Mouse (Mus musculus) spleen, adult 2 months (tissue): ENCODE measurements around the gene Aip. TPM values are rescaled to one million over a fixed set of nuclear protein-coding genes. Genes with fewer than 3 reads are reported as not detected.

Experiments
- DNase-seq, 2 experiments: peaks; one replicate each; pipeline versions ENCODE4 v3.0.0 to v3.0.0-alpha.2; 2012 to 2021; ENCODE audit warnings: low spot score in 2 of 2, low read depth in 1 of 2
- H3K27ac ChIP-seq: fragments of 200-500 bp; 2 replicates; pipeline ENCODE4 v1.5.1; 2012; ENCODE audit warnings: low read length, inconsistent platforms; ENCODE audit not compliant: insufficient read depth
- H3K27me3 ChIP-seq: fragments of 200-500 bp; 2 replicates; pipeline ENCODE4 v1.6.1; 2012; ENCODE audit warnings: mild to moderate bottlenecking, moderate library complexity, low read length, inconsistent platforms; ENCODE audit not compliant: control insufficient read depth, insufficient read depth
- H3K36me3 ChIP-seq: fragments of 200-500 bp; 2 replicates; pipeline ENCODE4 v1.6.1; 2012; ENCODE audit warnings: mild to moderate bottlenecking, low read length, inconsistent platforms; ENCODE audit not compliant: control insufficient read depth, insufficient read depth
- H3K4me1 ChIP-seq: fragments of 200-500 bp; 2 replicates; pipeline ENCODE4 v1.6.1; 2011; ENCODE audit warnings: inconsistent platforms; ENCODE audit not compliant: control insufficient read depth, insufficient read depth, insufficient read length
- H3K4me3 ChIP-seq: fragments of 200-500 bp; 2 replicates; pipeline ENCODE4 v1.5.1; 2011; ENCODE audit warnings: mild to moderate bottlenecking, inconsistent platforms; ENCODE audit not compliant: insufficient read depth, insufficient read length; ENCODE audit errors: extremely low read depth
- CTCF ChIP-seq: fragments of 200-500 bp; IDR thresholded peaks from 2 replicates; pipeline ENCODE4 v1.5.1; 2011; ENCODE audit warnings: mild to moderate bottlenecking, inconsistent platforms; ENCODE audit not compliant: insufficient read depth, insufficient read length, insufficient replicate concordance; ENCODE audit errors: extremely low read depth
- POLR2A ChIP-seq: fragments of 200-500 bp; IDR thresholded peaks from 2 replicates; pipeline ENCODE4 v1.6.1; 2011; ENCODE audit warnings: low read depth, low read length, inconsistent platforms
- WGBS: fragments of 180-500 bp; shearing (Covaris S2); methylation state at CpG from one replicate; pipeline ENCODE4 v1.1.7; 2018; 5-methylcytosine and 5-hydroxymethylcytosine counted together
- polyA plus RNA-seq: library from polyadenylated mRNA; depleted of rRNA; stranded (reverse); fragments of >200 nt; gene quantifications from 2 replicates; pipeline ENCODE4 v1.2.3, GENCODE M21; 2012

Aip gene
- polyA plus RNA-seq, 1 experiment = 85.3 TPM

DNA sequence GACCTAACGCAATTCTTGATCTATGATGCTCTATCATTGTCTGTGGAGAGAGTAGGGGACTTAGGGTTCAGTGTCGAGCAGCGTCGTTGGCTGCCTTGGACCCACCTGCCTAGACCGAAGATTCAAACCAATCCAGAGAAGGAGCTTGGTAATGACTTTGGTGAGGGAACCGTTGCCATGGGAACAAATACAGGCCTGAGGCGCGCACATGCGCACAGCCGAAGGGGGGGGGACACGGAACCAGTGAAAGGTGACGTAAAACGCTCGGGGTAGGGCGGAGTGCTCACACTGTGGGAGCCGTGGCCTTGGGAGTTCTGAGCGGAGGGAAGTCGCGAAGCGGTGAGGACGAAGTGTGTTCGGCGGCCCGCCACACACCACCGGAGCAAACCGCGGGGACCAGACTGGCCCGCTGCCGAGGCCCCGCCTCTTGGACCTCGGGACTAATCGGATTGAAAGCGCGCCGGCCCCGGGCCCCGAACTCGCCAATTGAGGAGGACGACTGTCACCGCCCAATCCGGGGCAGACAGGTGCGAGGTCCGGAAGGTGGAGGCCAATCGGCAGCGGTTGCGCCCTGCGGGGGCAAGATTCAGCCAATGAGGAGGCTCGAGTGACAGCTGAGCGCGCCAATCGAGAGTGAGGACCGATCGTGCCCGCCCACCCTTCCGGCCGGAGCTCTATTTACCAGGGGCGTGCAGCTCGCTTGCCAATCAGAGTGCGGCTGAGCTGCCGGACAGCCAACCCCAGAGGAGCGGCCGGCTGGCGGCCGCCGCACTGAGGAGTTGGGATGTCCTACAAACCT lies 28.8 kb downstream of the Aip start, which contains the start of gene Cdk2ap2:
TSS of gene Cdk2ap2 (plus strand) at position 541 of the 799 bp plus-strand sequence.
- Histone ChIP-seq H3K27ac (peak within 1 kb of the TSS; percentile 94), H3K27me3 (no peaks in the 10 kb centered on the region), H3K4me1 (peaks cover 25% of the 10 kb centered on the region), H3K36me3 (no peaks in the 10 kb centered on the region; the same call in 1 of the 2 replicates), H3K4me3 (peak within 1 kb of the TSS; percentile 75)
- peak; percentile 96 to 100 for DNase-seq
- TF ChIP-seq CTCF = no peak
- peak; percentile 73 for TF ChIP-seq POLR2A
- WGBS = under 1% methylated on average over 65 of the region's 65 CpGs

DNA sequence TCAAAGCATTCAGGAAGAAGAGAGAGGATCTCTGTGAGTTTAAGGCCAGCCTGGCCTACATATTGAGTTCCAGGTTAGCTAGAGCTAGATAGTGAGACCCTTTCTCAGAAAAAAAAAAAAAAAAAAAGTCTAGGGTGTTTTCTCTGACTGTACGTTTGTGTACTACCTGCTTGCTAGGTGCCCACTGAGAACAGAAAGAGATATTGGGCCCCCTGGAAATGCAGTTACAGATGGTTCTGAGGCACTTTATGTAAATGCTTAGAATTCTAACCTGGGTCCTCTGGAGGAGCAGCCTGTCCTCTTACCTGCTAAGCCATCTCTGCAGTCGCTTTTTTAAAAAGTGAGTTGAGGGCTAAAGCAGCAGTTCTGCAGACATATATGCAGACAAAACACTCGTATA lies 29.9 kb downstream of the Aip start:
- TF ChIP-seq POLR2A (no peak), CTCF (no peak)
- WGBS = 76% methylated on average over 3 of the region's 3 CpGs

GRCm38 (mm10) chr19:4094774-4095303 lies 30.8 kb downstream of the Aip start:
- no peak for TF ChIP-seq POLR2A
- TF ChIP-seq CTCF = no peak
- no peak overlapping the region for H3K27ac ChIP-seq
- DNase-seq = no peak
- H3K36me3 ChIP-seq = no peaks in the 10 kb centered on the region; the same call in 1 of the 2 replicates
- peaks cover 15% of the 10 kb centered on the region; the same call in 1 of the 2 replicates for H3K4me1 ChIP-seq
- 88% methylated on average over 5 of the region's 5 CpGs for WGBS
- no peaks in the 10 kb centered on the region for H3K27me3 ChIP-seq
- H3K4me3 ChIP-seq = no peak overlapping the region

More for the DNA sequence above, 29.9 kb downstream of the Aip start:
- Histone ChIP-seq H3K36me3 (no peaks in the 10 kb centered on the region; the same call in 1 of the 2 replicates), H3K27ac (no peak overlapping the region), H3K4me3 (no peak overlapping the region), H3K4me1 (peaks cover 17% of the 10 kb centered on the region), H3K27me3 (no peaks in the 10 kb centered on the region)
- DNase-seq = no peak

GRCm38 (mm10) chr19:4094348-4094747 lies 31.3 kb downstream of the Aip start:
- DNase-seq = no peak
- peaks cover 15% of the 10 kb centered on the region; the same call in 1 of the 2 replicates for H3K4me1 ChIP-seq

DNA sequence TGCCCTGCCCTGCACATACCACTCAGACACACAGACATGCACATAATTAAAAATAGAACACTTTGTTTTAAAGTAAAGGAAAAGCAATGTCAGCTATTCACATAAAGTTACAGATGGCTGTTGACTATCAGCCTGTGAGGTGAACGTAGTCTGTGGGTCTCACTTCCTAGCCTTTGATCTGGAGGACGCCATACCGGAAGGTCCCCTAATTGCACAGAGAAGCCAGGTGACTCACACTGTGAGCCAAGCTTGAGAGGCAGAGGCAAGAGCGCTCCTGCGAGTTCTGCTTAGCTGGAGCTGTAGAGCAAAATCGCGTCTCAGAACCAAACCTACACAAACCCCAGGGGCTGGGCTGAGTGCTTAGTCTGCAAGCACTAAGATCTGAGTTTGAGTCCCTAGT lies 31.9 kb downstream of the Aip start:
- Histone ChIP-seq H3K36me3 (no peaks in the 10 kb centered on the region; the same call in 1 of the 2 replicates), H3K4me1 (peaks cover 15% of the 10 kb centered on the region; the same call in 1 of the 2 replicates), H3K4me3 (no peak overlapping the region), H3K27ac (no peak overlapping the region), H3K27me3 (no peaks in the 10 kb centered on the region)
- 66% methylated on average over 7 of the region's 7 CpGs for WGBS
- TF ChIP-seq CTCF (no peak), POLR2A (no peak)
- no peak for DNase-seq

More at GRCm38 (mm10) chr19:4094348-4094747, 31.3 kb downstream of the Aip start:
- Histone ChIP-seq H3K27me3 (no peaks in the 10 kb centered on the region), H3K36me3 (no peaks in the 10 kb centered on the region; the same call in 1 of the 2 replicates), H3K27ac (no peak overlapping the region), H3K4me3 (no peak overlapping the region)
- TF ChIP-seq CTCF = no peak
- WGBS = 86% methylated on average over 3 of the region's 3 CpGs

GRCm38 (mm10) chr19:4092750-4093149 lies 32.9 kb downstream of the Aip start:
- Histone ChIP-seq H3K36me3 (no peaks in the 10 kb centered on the region), H3K27ac (no peak overlapping the region), H3K4me1 (peaks cover 5% of the 10 kb centered on the region; the same call in 1 of the 2 replicates), H3K4me3 (no peak overlapping the region), H3K27me3 (no peaks in the 10 kb centered on the region)
- no peak for DNase-seq
- 81% methylated on average over 3 of the region's 3 CpGs for WGBS
- TF ChIP-seq CTCF (no peak), POLR2A (no peak)
